Mouse (Mus musculus): ENCODE data around the gene Aup1.
A peak's percentile ranks its signal among the peaks of the same experiment; 100 is the strongest.

Aup1 gene

DNA sequence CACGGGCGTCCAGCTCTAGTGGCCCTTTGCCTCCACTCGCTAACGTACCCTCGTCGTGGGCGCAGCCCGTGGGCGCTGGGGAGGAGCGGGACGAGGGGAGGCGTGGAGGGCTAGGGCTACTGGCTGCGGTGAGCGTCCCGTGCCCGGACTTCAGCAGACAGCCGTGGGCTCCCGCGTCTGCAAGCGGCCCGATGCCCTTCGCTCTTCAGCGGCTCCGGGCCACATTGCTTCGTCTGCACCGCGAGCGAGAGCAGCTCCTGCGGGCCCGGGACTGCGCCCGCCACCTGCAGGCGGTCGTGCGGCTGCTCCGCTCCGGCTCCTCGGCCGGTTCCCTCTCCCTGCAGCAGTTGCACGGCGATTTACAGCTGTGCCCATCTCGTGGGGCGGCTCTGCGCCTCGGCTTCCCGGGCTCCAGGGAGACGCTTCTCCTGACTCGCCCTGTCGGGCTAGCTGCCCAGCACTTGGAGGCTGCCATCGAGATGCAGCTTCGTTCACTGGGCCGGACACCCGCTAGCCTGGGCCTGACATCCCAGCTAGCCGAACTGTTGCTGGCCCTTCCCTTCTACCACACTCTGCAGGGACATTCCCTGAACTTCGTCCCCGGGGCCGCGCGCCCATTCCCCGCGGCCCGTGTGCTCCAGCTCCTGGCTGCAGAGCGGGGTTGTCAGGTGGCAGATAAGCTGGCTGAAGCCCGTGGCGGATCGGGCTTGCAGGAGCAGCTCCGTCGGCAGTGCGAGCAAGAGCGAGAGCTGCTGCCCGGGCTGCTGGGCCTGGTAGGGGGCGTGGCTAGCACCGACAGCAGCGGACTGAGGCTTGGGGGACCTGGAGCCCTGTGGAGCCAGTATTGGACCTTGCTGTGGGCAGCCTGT is 47.6 kb downstream of the Aup1 start:
- TF ChIP-seq GATA4 (IDR thresholded peaks at IDR 0.05; ENCODE audit: insufficient replicate concordance, low read length): no peak; the same call in 1 of the 2 replicates

GRCm38 (mm10) chr6:83103130-83103650 is 48.9 kb downstream of the Aup1 start:
- peak; percentile 72; the same call in 1 of the 2 replicates for TF ChIP-seq GATA4 (IDR thresholded peaks at IDR 0.05; ENCODE audit: insufficient replicate concordance, low read length)

DNA sequence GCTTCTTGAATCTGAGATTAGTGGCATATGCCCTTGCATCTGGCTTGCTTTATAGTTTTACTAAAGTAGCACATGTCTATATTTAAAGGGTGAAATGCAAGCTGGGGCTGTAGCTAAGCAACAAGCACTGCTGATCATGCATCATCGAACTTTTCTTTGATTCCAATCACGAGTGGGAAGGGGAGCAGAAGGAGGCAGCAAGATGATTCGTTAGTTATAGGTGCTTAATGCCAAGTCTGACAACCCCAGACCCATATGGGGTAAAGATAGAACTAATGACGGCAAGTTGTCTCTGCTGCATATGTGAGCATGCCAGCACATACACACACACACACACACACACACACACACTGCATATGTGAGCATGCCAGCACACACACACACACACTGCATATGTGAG is 49.8 kb downstream of the Aup1 start:
- TF ChIP-seq GATA4 (IDR thresholded peaks at IDR 0.05; ENCODE audit: insufficient replicate concordance, low read length): no peak

Measured in liver, adult (tissue).